Mouse (Mus musculus): Measurements from ENCODE around the gene Slc27a2. TPM values are rescaled to one million over a fixed set of nuclear protein-coding genes. Genes with fewer than 3 reads are reported as not detected.

Gene Slc27a2
- total RNA-seq, 1 experiment: 51.3 TPM

- TF ChIP-seq MAFK (IDR thresholded peaks at IDR 0.05; ENCODE audit: insufficient read depth, low read depth, low read length): no peak
- no peak for TF ChIP-seq CHD2 (IDR thresholded peaks at IDR 0.05; ENCODE audit: low read depth, low read length)
- no peak for TF ChIP-seq HCFC1 (IDR thresholded peaks at IDR 0.05; ENCODE audit: borderline replicate concordance, insufficient read depth, low read length)
- TF ChIP-seq ZNF384 (IDR thresholded peaks at IDR 0.05; ENCODE audit: low read depth, low read length): no peak
- H3K9me3 ChIP-seq (ENCODE audit: control insufficient read depth, insufficient read depth, low read depth, low read length): no peaks in the 10 kb centered on the region
- 0 out of 4 replicates have a peak, but pooled peaks cover 0 to 2% of the 10 kb centered on the region in 2 experiments for H3K4me1 ChIP-seq (ENCODE audit: control insufficient read depth in 2 of 2, insufficient read depth in 2 of 2, low read length in 2 of 2, poor library complexity in 1 of 2)
- H3K36me3 ChIP-seq (ENCODE audit: control insufficient read depth, insufficient read depth, low read length, poor library complexity, severe bottlenecking): peaks cover 10% of the 10 kb centered on the region
- no peak overlapping the region for H3K9ac ChIP-seq (ENCODE audit: insufficient read depth, low read depth, low read length, poor library complexity, severe bottlenecking)
- no peak overlapping the region for H3K27ac ChIP-seq (ENCODE audit: insufficient read depth, low read depth, low read length, poor library complexity, severe bottlenecking)
- in situ Hi-C loops (cut with MboI; ENCODE audit: low sequenced_read_pairs in 2 of 2, unreplicated experiment in 2 of 2): no loop called here
- DNase-seq (ENCODE audit: low read depth, low spot score): no peak
- H3K4me3 ChIP-seq (ENCODE audit: insufficient read depth in 1 of 2, low read depth in 1 of 2, low read length in 2 of 2, poor library complexity in 1 of 2, severe bottlenecking in 1 of 2): no peak overlapping the region
Observed at GRCm38 (mm10) chr2:126583960-126584359, 31.8 kb downstream of the Slc27a2 start.

- Histone ChIP-seq H3K4me3 (ENCODE audit: insufficient read depth in 1 of 2, low read depth in 1 of 2, low read length in 2 of 2, poor library complexity in 1 of 2, severe bottlenecking in 1 of 2) (no peak overlapping the region), H3K4me1 (ENCODE audit: control insufficient read depth in 2 of 2, insufficient read depth in 2 of 2, low read length in 2 of 2, poor library complexity in 1 of 2) (no peaks in the 10 kb centered on the region), H3K27ac (ENCODE audit: insufficient read depth, low read depth, low read length, poor library complexity, severe bottlenecking) (no peak overlapping the region), H3K9ac (ENCODE audit: insufficient read depth, low read depth, low read length, poor library complexity, severe bottlenecking) (no peak overlapping the region), H3K9me3 (ENCODE audit: control insufficient read depth, insufficient read depth, low read depth, low read length) (no peaks in the 10 kb centered on the region), H3K36me3 (ENCODE audit: control insufficient read depth, insufficient read depth, low read length, poor library complexity, severe bottlenecking) (peaks cover 10% of the 10 kb centered on the region)
- TF ChIP-seq MAFK (IDR thresholded peaks at IDR 0.05; ENCODE audit: insufficient read depth, low read depth, low read length): no peak
- TF ChIP-seq ZC3H11A (IDR thresholded peaks at IDR 0.05; ENCODE audit: borderline replicate concordance, low read depth, low read length): no peak
- no peak for TF ChIP-seq HCFC1 (IDR thresholded peaks at IDR 0.05; ENCODE audit: borderline replicate concordance, insufficient read depth, low read length)
- TF ChIP-seq ZNF384 (IDR thresholded peaks at IDR 0.05; ENCODE audit: low read depth, low read length): no peak
- no peak for TF ChIP-seq CHD2 (IDR thresholded peaks at IDR 0.05; ENCODE audit: low read depth, low read length)
- no peak for DNase-seq (ENCODE audit: low read depth, low spot score)
- in situ Hi-C loops (cut with MboI; ENCODE audit: low sequenced_read_pairs in 2 of 2, unreplicated experiment in 2 of 2): no loop called here
Observed at GRCm38 (mm10) chr2:126584621-126585369, 32.6 kb downstream of the Slc27a2 start.

GRCm38 (mm10) chr2:126587468-126587867 lies 35.3 kb downstream of the Slc27a2 start:
- Histone ChIP-seq H3K9me3 (ENCODE audit: control insufficient read depth, insufficient read depth, low read depth, low read length) (no peaks in the 10 kb centered on the region), H3K4me1 (ENCODE audit: control insufficient read depth in 2 of 2, insufficient read depth in 2 of 2, low read length in 2 of 2, poor library complexity in 1 of 2) (no peaks in the 10 kb centered on the region), H3K4me3 (ENCODE audit: insufficient read depth in 1 of 2, low read depth in 1 of 2, low read length in 2 of 2, poor library complexity in 1 of 2, severe bottlenecking in 1 of 2) (no peak overlapping the region), H3K9ac (ENCODE audit: insufficient read depth, low read depth, low read length, poor library complexity, severe bottlenecking) (no peak overlapping the region), H3K36me3 (ENCODE audit: control insufficient read depth, insufficient read depth, low read length, poor library complexity, severe bottlenecking) (peaks cover 6% of the 10 kb centered on the region), H3K27ac (ENCODE audit: insufficient read depth, low read depth, low read length, poor library complexity, severe bottlenecking) (no peak overlapping the region)
- in situ Hi-C loops (cut with MboI; ENCODE audit: low sequenced_read_pairs in 2 of 2, unreplicated experiment in 2 of 2): no loop called here
- no peak for DNase-seq (ENCODE audit: low read depth, low spot score)
- TF ChIP-seq ZC3H11A (IDR thresholded peaks at IDR 0.05; ENCODE audit: borderline replicate concordance, low read depth, low read length): no peak
- no peak for TF ChIP-seq HCFC1 (IDR thresholded peaks at IDR 0.05; ENCODE audit: borderline replicate concordance, insufficient read depth, low read length)
- no peak for TF ChIP-seq MAFK (IDR thresholded peaks at IDR 0.05; ENCODE audit: insufficient read depth, low read depth, low read length)
- TF ChIP-seq ZNF384 (IDR thresholded peaks at IDR 0.05; ENCODE audit: low read depth, low read length): no peak
- no peak for TF ChIP-seq CHD2 (IDR thresholded peaks at IDR 0.05; ENCODE audit: low read depth, low read length)

GRCm38 (mm10) chr2:126591304-126591703 lies 39.1 kb downstream of the Slc27a2 start:
- H3K36me3 ChIP-seq (ENCODE audit: control insufficient read depth, insufficient read depth, low read length, poor library complexity, severe bottlenecking): peaks cover 5% of the 10 kb centered on the region
- H3K27ac ChIP-seq (ENCODE audit: insufficient read depth, low read depth, low read length, poor library complexity, severe bottlenecking): no peak overlapping the region
- DNase-seq (ENCODE audit: low read depth, low spot score): no peak
- H3K9ac ChIP-seq (ENCODE audit: insufficient read depth, low read depth, low read length, poor library complexity, severe bottlenecking): no peak overlapping the region
- TF ChIP-seq MAFK (IDR thresholded peaks at IDR 0.05; ENCODE audit: insufficient read depth, low read depth, low read length): peak; percentile 100
- no peak for TF ChIP-seq HCFC1 (IDR thresholded peaks at IDR 0.05; ENCODE audit: borderline replicate concordance, insufficient read depth, low read length)
- no peaks in the 10 kb centered on the region for H3K9me3 ChIP-seq (ENCODE audit: control insufficient read depth, insufficient read depth, low read depth, low read length)
- in situ Hi-C loops (cut with MboI; ENCODE audit: low sequenced_read_pairs in 2 of 2, unreplicated experiment in 2 of 2): loop anchor here in 1 of 2 experiments (5.0 to 10.0 kb wide), 2 partner anchors 71 to 193 kb away; partner anchors contain the start of gene Usp50
- no peaks in the 10 kb centered on the region for H3K4me1 ChIP-seq (ENCODE audit: control insufficient read depth in 2 of 2, insufficient read depth in 2 of 2, low read length in 2 of 2, poor library complexity in 1 of 2)
- no peak overlapping the region for H3K4me3 ChIP-seq (ENCODE audit: insufficient read depth in 1 of 2, low read depth in 1 of 2, low read length in 2 of 2, poor library complexity in 1 of 2, severe bottlenecking in 1 of 2)

Measured in ES-E14 (cell line).